ENCODE assay signal across 9 mouse cellular contexts in the genomic region with DNA sequence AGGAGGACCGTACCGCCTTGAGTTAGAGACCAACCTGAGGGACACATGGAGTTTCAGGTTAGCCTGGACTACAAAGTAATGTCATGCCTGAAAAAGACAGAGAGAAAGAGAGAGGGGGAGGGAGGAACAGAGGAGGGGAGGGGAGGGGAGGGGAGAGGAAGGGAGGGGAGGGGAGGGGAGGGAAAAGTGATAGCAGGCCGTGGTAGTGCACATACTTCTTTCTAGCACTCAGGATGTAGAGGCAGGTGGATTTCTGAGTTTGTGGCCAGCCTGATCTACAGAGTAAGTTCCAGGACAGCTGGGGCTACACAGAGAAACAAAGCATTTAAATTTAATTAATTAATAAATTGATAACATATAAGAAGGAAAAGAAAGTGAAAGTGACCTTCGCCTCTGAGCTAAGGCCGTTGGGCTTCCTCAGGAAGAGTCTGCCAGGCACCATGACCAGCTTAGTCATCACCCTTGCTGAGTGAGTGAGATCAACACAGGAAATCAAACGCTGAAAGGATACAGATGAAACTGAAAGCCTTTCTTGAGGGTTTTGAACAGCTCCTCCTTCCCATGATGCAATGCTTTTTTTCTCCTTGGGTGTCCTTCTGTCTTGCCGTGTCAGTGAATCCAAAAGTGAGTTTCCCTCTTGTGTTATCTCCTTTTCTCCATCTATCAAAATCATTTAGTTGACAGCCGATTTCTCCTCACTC. TPM values are rescaled to one million over a fixed set of nuclear protein-coding genes. Genes with fewer than 3 reads are reported as not detected.
DNase-seq lines count a peak whose midpoint lies in the region; ATAC-seq lines count a peak whose summit lies in the region.
"Had no signal": no experiment of that assay in that cellular context is flagged by ENCODE, and none has a peak within 500 bp of the region (broad histone marks: within the 10 kb centered on the region; RNA-seq: fewer than 3 reads in every experiment).

No protein-coding gene starts in this region.

- H3K4me2 ChIP-seq in intestine, embryonic 14.5 days (ENCODE audit: low read length), result no peak overlapping the region
- no peak overlapping the region for H3K4me2 ChIP-seq in neural tube, embryonic 15.5 days
- H3K4me2 ChIP-seq: embryonic facial prominence, embryonic 12.5 days had no signal

- no peak overlapping the region for H3K4me3 ChIP-seq in intestine, embryonic 14.5 days (ENCODE audit: low read depth, low read length)
- no peak overlapping the region for H3K4me3 ChIP-seq in neural tube, embryonic 15.5 days (replicated peaks)
- H3K4me3 ChIP-seq: embryonic facial prominence, embryonic 12.5 days had no signal

- WGBS in intestine, embryonic 14.5 days, result 67% methylated on average over 8 of the region's 8 CpGs
- 85% methylated on average over 8 of the region's 8 CpGs for WGBS in neural tube, embryonic 15.5 days

- DNase-seq in heart, adult 11 months, result peak; percentile 94
- DNase-seq in heart, postnatal 4 days, result no peak
- DNase-seq in MEL-GATA-1-ER (ENCODE audit: extremely low read depth, low read depth), result peak; percentile 49
- DNase-seq in intestine, embryonic 14.5 days (ENCODE audit: low spot score), result peak; percentile 41
- DNase-seq in naive thymus-derived CD4-positive, alpha-beta T cell, adult 2 months (ENCODE audit: low read depth), result peak; percentile 84
- DNase-seq in cerebellum, postnatal 4 days (ENCODE audit: low spot score in 2 of 2), result no peak
- DNase-seq in gastrocnemius, adult 8-10 months (ENCODE audit: low spot score in 2 of 2), result no peak

- no peak overlapping the region for H3K9ac ChIP-seq in intestine, embryonic 14.5 days (ENCODE audit: low read length)
- H3K9ac ChIP-seq in neural tube, embryonic 15.5 days (replicated peaks), result no peak overlapping the region
- H3K9ac ChIP-seq: embryonic facial prominence, embryonic 12.5 days had no signal

- no peaks in the 10 kb centered on the region for H3K27me3 ChIP-seq in intestine, embryonic 14.5 days (replicated peaks; ENCODE audit: control insufficient read depth, insufficient read depth, low read length)
- peaks cover 3% of the 10 kb centered on the region; the same call in 1 of the 2 replicates for H3K27me3 ChIP-seq in neural tube, embryonic 15.5 days (replicated peaks)
- H3K27me3 ChIP-seq: embryonic facial prominence, embryonic 12.5 days had no signal

- H3K36me3 ChIP-seq in intestine, embryonic 14.5 days (ENCODE audit: control insufficient read depth, insufficient read depth, low read length), result no peaks in the 10 kb centered on the region
- H3K36me3 ChIP-seq in neural tube, embryonic 15.5 days, result no peaks in the 10 kb centered on the region
- H3K36me3 ChIP-seq: embryonic facial prominence, embryonic 12.5 days had no signal

- no peak overlapping the region for H3K27ac ChIP-seq in intestine, embryonic 14.5 days (ENCODE audit: low read depth)
- H3K27ac ChIP-seq in neural tube, embryonic 15.5 days (replicated peaks), result no peak overlapping the region
- H3K27ac ChIP-seq: embryonic facial prominence, embryonic 12.5 days had no signal

- no peaks in the 10 kb centered on the region for H3K9me3 ChIP-seq in intestine, embryonic 14.5 days (ENCODE audit: control insufficient read depth, low read length)
- no peaks in the 10 kb centered on the region for H3K9me3 ChIP-seq in neural tube, embryonic 15.5 days (replicated peaks)
- H3K9me3 ChIP-seq: embryonic facial prominence, embryonic 12.5 days had no signal

- ATAC-seq in intestine, embryonic 14.5 days (replicated peaks; ENCODE audit: low FRiP score, low TSS enrichment, low read depth), result no peak
- no peak for ATAC-seq in neural tube, embryonic 15.5 days (ENCODE audit: low FRiP score)

- H3K4me1 ChIP-seq in intestine, embryonic 14.5 days (replicated peaks; ENCODE audit: control insufficient read depth, insufficient read depth, low read length), result 0 out of 2 replicates have a peak, but pooled peaks cover 5% of the 10 kb centered on the region
- H3K4me1 ChIP-seq in neural tube, embryonic 15.5 days, result peaks cover 3% of the 10 kb centered on the region

RNA-seq across cellular contexts. Expression of gene Utrn, which starts 5.6 kb away (rescaled TPM):
- 100 to 1,000 TPM in 1 of 2 experiments, 10 to 100 TPM in 1; 95.0 to 104 TPM for total RNA-seq in heart, postnatal 4 days (2021)
- 55.1 and 55.5 TPM in 2 replicates for polyA plus RNA-seq in intestine, embryonic 14.5 days (2014; fragmentation: Nextera tagmentation; extraction: Ambion mirVana)
- 27.5 and 36.5 TPM in 2 replicates for polyA plus RNA-seq in neural tube, embryonic 15.5 days (2015; fragmentation: Nextera tagmentation; extraction: Ambion mirVana)
- total RNA-seq in gastrocnemius, adult 8-10 months (2022), result 10 to 100 TPM; 17.2 to 23.0 (median 20.2) TPM

Comparison
In these comparisons a context has a peak if more than half of its experiments do, and no peak if none do; other contexts are left out.
1. DNase-seq: peak in heart, adult 11 months (single experiment), MEL-GATA-1-ER (single experiment), intestine, embryonic 14.5 days (single experiment) and naive thymus-derived CD4-positive, alpha-beta T cell, adult 2 months (single experiment); none in heart, postnatal 4 days (single experiment), cerebellum, postnatal 4 days (0 of 2) and gastrocnemius, adult 8-10 months (0 of 2).
2. RNA of gene Utrn, which starts 5.6 kb away (total RNA-seq): 95.0 to 104 TPM in heart, postnatal 4 days; 17.2 to 23.0 TPM in gastrocnemius, adult 8-10 months; every median in the first group is over 4 times any median in the second.